Mouse (Mus musculus) G1E-ER4 (cell line): ENCODE measurements around the gene Efcc1. TPM values are rescaled to one million over a fixed set of nuclear protein-coding genes. Genes with fewer than 3 reads are reported as not detected.

Source experiments
- GATA1 ChIP-seq: IDR thresholded peaks from one replicate; pipeline ENCODE4 v1.8.0; 2012; ENCODE audit warnings: low read length, inconsistent platforms
- polyA plus RNA-seq: library from polyadenylated mRNA; stranded (reverse); fragments of >175 nt; gene quantifications from 2 replicates; pipeline ENCODE4 v1.2.3, GENCODE M21; 2012

Gene Efcc1
- polyA plus RNA-seq, 1 experiment: 0.02 TPM

- TF ChIP-seq GATA1: no peak
Measured at GRCm38 (mm10) chr6:87736923-87737322, 6.3 kb downstream of the Efcc1 start.

- TF ChIP-seq GATA1: no peak
Measured at GRCm38 (mm10) chr6:87737921-87738626, 7.4 kb downstream of the Efcc1 start.

GRCm38 (mm10) chr6:87739898-87740297 lies 9.2 kb downstream of the Efcc1 start:
- no peak for TF ChIP-seq GATA1

- peak; percentile 62 for TF ChIP-seq GATA1
Measured at GRCm38 (mm10) chr6:87740496-87740895, 9.8 kb downstream of the Efcc1 start.

- TF ChIP-seq GATA1: no peak
Measured at GRCm38 (mm10) chr6:87741978-87742377, 11.3 kb downstream of the Efcc1 start.

GRCm38 (mm10) chr6:87742804-87743203 lies 12.1 kb downstream of the Efcc1 start:
- no peak for TF ChIP-seq GATA1

- no peak for TF ChIP-seq GATA1
Measured at GRCm38 (mm10) chr6:87743281-87743680, 12.6 kb downstream of the Efcc1 start.

GRCm38 (mm10) chr6:87744632-87745031 lies 14.0 kb downstream of the Efcc1 start:
- TF ChIP-seq GATA1: no peak

GRCm38 (mm10) chr6:87745301-87745700 lies 14.6 kb downstream of the Efcc1 start:
- TF ChIP-seq GATA1: no peak

GRCm38 (mm10) chr6:87746059-87746458 lies 15.4 kb downstream of the Efcc1 start:
- TF ChIP-seq GATA1: no peak

GRCm38 (mm10) chr6:87746849-87747248 lies 16.2 kb downstream of the Efcc1 start:
- no peak for TF ChIP-seq GATA1

GRCm38 (mm10) chr6:87748078-87748477 lies 17.4 kb downstream of the Efcc1 start:
- TF ChIP-seq GATA1: no peak

- no peak for TF ChIP-seq GATA1
Measured at GRCm38 (mm10) chr6:87748531-87748930, 17.9 kb downstream of the Efcc1 start.

- no peak for TF ChIP-seq GATA1
Measured at GRCm38 (mm10) chr6:87750184-87750910, 19.7 kb downstream of the Efcc1 start.

- TF ChIP-seq GATA1: no peak
Measured at GRCm38 (mm10) chr6:87751574-87751973, 20.9 kb downstream of the Efcc1 start.

GRCm38 (mm10) chr6:87755196-87755595 lies 24.5 kb downstream of the Efcc1 start:
- no peak for TF ChIP-seq GATA1

- no peak for TF ChIP-seq GATA1
Measured at GRCm38 (mm10) chr6:87756896-87757295, 26.2 kb downstream of the Efcc1 start.

GRCm38 (mm10) chr6:87759404-87759803 lies 28.7 kb downstream of the Efcc1 start:
- no peak for TF ChIP-seq GATA1
